Mouse (Mus musculus) CH12.LX (cell line): ENCODE results near the gene Ezh1. TPM values are rescaled to one million over a fixed set of nuclear protein-coding genes. Genes with fewer than 3 reads are reported as not detected.

Experiments used
- DNase-seq: peaks from one replicate; pipeline ENCODE4 v3.0.0-alpha.2; 2013; ENCODE audit errors: extremely low read depth
- H3K27ac ChIP-seq: 2 replicates; pipeline ENCODE4 v1.5.1; 2012; ENCODE audit warnings: low read depth, mild to moderate bottlenecking, control low read depth, moderate library complexity; ENCODE audit not compliant: insufficient read depth
- H3K27me3 ChIP-seq: replicated peaks from 2 replicates; pipeline ENCODE3; 2012; ENCODE audit warnings: inconsistent platforms
- H3K36me3 ChIP-seq, 2 experiments: replicated peaks in 1 of 2; 2 replicates each; pipeline versions ENCODE3 to v1.6.1; 2012; ENCODE audit warnings: inconsistent platforms in 1 of 2, low read length in 1 of 2, mild to moderate bottlenecking in 1 of 2, mixed read lengths in 1 of 2, moderate library complexity in 1 of 2; ENCODE audit not compliant: control insufficient read depth in 1 of 2, insufficient read depth in 1 of 2
- H3K4me1 ChIP-seq, 2 experiments: 2 replicates each; pipeline ENCODE4 v1.6.1; 2012; ENCODE audit warnings: inconsistent platforms in 1 of 2, moderate library complexity in 1 of 2; ENCODE audit not compliant: insufficient read depth in 2 of 2, control insufficient read depth in 1 of 2
- H3K4me2 ChIP-seq: 2 replicates; pipeline ENCODE4 v1.6.1; 2012; ENCODE audit warnings: low read depth, mild to moderate bottlenecking, control low read depth; ENCODE audit not compliant: poor library complexity, insufficient read depth, severe bottlenecking
- H3K4me3 ChIP-seq, 3 experiments: fragments of 150-350 bp in 1 of 3; sonication (generic) in 1 of 3; replicated peaks in 1 of 3; 2 replicates each; pipeline versions ENCODE3 to v1.5.1; 2011 to 2012; ENCODE audit warnings: low read depth in 2 of 3, low read length in 2 of 3, mild to moderate bottlenecking in 2 of 3, moderate library complexity in 2 of 3, control low read depth in 1 of 3, improper control_type of control experiment in 1 of 3, inconsistent platforms in 1 of 3, mixed read lengths in 1 of 3; ENCODE audit not compliant: poor library complexity in 1 of 3
- H3K79me2 ChIP-seq: replicated peaks from 2 replicates; pipeline ENCODE4 v1.6.1; 2012; ENCODE audit warnings: mild to moderate bottlenecking, moderate library complexity; ENCODE audit not compliant: control insufficient read depth, poor library complexity, insufficient read depth, severe bottlenecking; ENCODE audit errors: extremely low read depth
- H3K9ac ChIP-seq: 2 replicates; pipeline ENCODE4 v1.6.1; 2012; ENCODE audit warnings: low read depth, mild to moderate bottlenecking, control low read depth, moderate library complexity; ENCODE audit not compliant: insufficient read depth
- H3K9me3 ChIP-seq: replicated peaks from 2 replicates; pipeline ENCODE3; 2012; ENCODE audit warnings: low read length, inconsistent platforms, mixed read lengths
- BHLHE40 ChIP-seq: IDR thresholded peaks from 2 replicates; pipeline ENCODE4 v1.6.1; 2011; ENCODE audit warnings: mild to moderate bottlenecking, low read depth, low read length, improper control_type of control experiment
- CHD2 ChIP-seq: IDR thresholded peaks from 2 replicates; pipeline ENCODE4 v1.6.1; 2011; ENCODE audit warnings: low read length, improper control_type of control experiment
- CTCF ChIP-seq, 2 experiments: IDR thresholded peaks in 1 of 2; conservative IDR thresholded peaks in 1 of 2; 2 replicates each; pipeline ENCODE4 v1.5.1; 2011 to 2012; ENCODE audit warnings: low read depth in 2 of 2, low read length in 2 of 2, improper control_type of control experiment in 1 of 2, inconsistent platforms in 1 of 2, mild to moderate bottlenecking in 1 of 2, moderate library complexity in 1 of 2
- MAFK ChIP-seq: IDR thresholded peaks from 2 replicates; pipeline ENCODE4 v1.6.1; 2011; ENCODE audit warnings: low read length, improper control_type of control experiment; ENCODE audit not compliant: insufficient replicate concordance
- MAZ ChIP-seq: IDR thresholded peaks from 2 replicates; pipeline ENCODE4 v1.6.1; 2012; ENCODE audit warnings: low read depth, mild to moderate bottlenecking, inconsistent platforms, low read length, improper control_type of control experiment, moderate library complexity
- MXI1 ChIP-seq: IDR thresholded peaks from 2 replicates; pipeline ENCODE4 v1.6.1; 2011; ENCODE audit warnings: mild to moderate bottlenecking, low read depth, low read length, improper control_type of control experiment
- RAD21 ChIP-seq: IDR thresholded peaks from 2 replicates; pipeline ENCODE4 v1.6.1; 2011; ENCODE audit warnings: low read depth, mild to moderate bottlenecking, low read length, improper control_type of control experiment, moderate library complexity
- TBP ChIP-seq: conservative IDR thresholded peaks from 2 replicates; pipeline ENCODE4 v1.6.1; 2011; ENCODE audit warnings: low read depth, low read length, improper control_type of control experiment
- TCF12 ChIP-seq: IDR thresholded peaks from 2 replicates; pipeline ENCODE4 v1.6.1; 2014; ENCODE audit warnings: low read depth, mild to moderate bottlenecking, inconsistent platforms, low read length, improper control_type of control experiment
- UBTF ChIP-seq: IDR thresholded peaks from 2 replicates; pipeline ENCODE4 v1.6.1; 2012; ENCODE audit warnings: low read depth, mild to moderate bottlenecking, inconsistent platforms, low read length, improper control_type of control experiment, moderate library complexity
- USF2 ChIP-seq: conservative IDR thresholded peaks from 2 replicates; pipeline ENCODE4 v1.6.1; 2011; ENCODE audit warnings: low read depth, low read length, improper control_type of control experiment
- ZMIZ1 ChIP-seq: IDR thresholded peaks from 2 replicates; pipeline ENCODE4 v1.6.1; 2012; ENCODE audit warnings: low read depth, mild to moderate bottlenecking, inconsistent platforms, low read length, improper control_type of control experiment
- ZNF384 ChIP-seq: IDR thresholded peaks from 2 replicates; pipeline ENCODE4 v1.6.1; 2012; ENCODE audit warnings: low read depth, low read length, improper control_type of control experiment, inconsistent platforms
- dilution Hi-C: fragments of 300-500 bp; cut with MboI; formaldehyde crosslinking; loops from 2 replicates; pipeline ENCODE4 v1.14.3; 2020; ENCODE audit warnings: low sequenced_read_pairs; ENCODE audit not compliant: extremely low pct_unique_long_range_greater_than_20kb, extremely low pct_ligation_motif_present
- in situ Hi-C: fragments of 300-500 bp; cut with MboI; formaldehyde crosslinking; loops from 3 replicates; pipeline ENCODE4 v1.14.3; 2019; ENCODE audit warnings: low sequenced_read_pairs, low pct_ligation_motif_present, low pct_unique_long_range_greater_than_20kb, mixed read lengths
- polyA plus RNA-seq: library from polyadenylated mRNA; unstranded; fragments of >175 nt; gene quantifications from 2 replicates; pipeline ENCODE4 v1.2.1, GENCODE M21; 2012; ENCODE audit warnings: low read depth; ENCODE audit not compliant: insufficient read length
- total RNA-seq, 2 experiments: library from RNA; depleted of rRNA; stranded (reverse); fragments of 300-350 nt in 1 of 2; fragments of >200 nt in 1 of 2; gene quantifications; 2 replicates each; pipeline ENCODE4 v1.2.3; 2012 to 2014

The Ezh1 gene
- total and polyA plus RNA-seq, 3 experiments, result 8.7 to 15.3 (median 12.1) TPM

DNA sequence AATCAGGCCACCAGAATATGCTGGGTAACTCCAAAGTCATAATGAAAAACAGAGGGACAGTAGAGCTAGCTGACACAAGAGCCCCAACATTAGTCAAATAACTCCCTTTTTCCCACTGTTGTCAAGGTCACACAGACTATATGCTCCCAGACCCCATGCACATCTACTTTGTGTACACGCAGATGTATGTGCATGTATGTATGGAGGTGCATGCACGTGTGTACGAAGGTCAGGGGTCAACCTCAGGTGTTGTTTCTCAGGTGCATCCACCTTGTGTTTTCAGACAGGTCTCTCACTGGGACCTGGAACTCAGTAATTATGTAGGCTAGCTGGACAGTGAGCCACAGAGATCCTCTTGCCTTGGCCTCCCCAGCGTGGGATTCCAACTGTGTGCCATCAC is 40.8 kb downstream of the Ezh1 start:
- no peak overlapping the region for H3K27ac ChIP-seq
- DNase-seq, result no peak
- TF ChIP-seq UBTF (no peak), USF2 (no peak), CTCF (conservative IDR thresholded peaks at IDR 0.05 in 1 of 2, IDR thresholded peaks at IDR 0.05 in 1 of 2; ENCODE audit: low read depth in 2 of 2, low read length in 2 of 2) (no peak), TBP (no peak), ZNF384 (no peak), MXI1 (no peak)
- H3K9me3 ChIP-seq, result no peaks in the 10 kb centered on the region
- no peaks in the 10 kb centered on the region for H3K79me2 ChIP-seq
- H3K4me1 ChIP-seq, result peaks cover 0 to 9% of the 10 kb centered on the region in 2 experiments; a peak in 1 of 4 replicates
- in situ Hi-C loops (no loop called here), dilution Hi-C loops (no loop called here)
- H3K4me3 ChIP-seq, result no peak overlapping the region
- no peak overlapping the region for H3K9ac ChIP-seq
- H3K4me2 ChIP-seq, result no peak overlapping the region
- H3K36me3 ChIP-seq, result peaks cover 90 to 99% of the 10 kb centered on the region in 2 experiments
- H3K27me3 ChIP-seq, result no peaks in the 10 kb centered on the region

DNA sequence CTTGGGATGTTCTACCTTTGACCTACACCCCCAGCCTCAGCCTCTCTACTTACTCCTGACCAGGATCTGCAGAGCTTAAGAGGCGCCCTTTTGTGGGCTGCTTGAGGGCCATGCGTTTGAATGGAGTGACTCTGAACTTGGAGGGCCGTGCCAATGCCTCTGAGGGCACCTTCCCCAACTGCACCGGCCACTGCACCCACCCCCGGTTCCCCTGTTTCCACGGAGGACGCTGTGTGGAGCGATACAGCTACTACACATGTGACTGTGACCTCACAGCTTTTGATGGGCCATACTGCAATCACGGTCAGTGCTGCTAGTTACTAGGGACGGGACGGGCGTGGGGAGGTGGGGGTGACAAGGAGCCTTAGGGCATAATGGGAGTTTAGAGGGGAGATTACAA is 41.3 kb downstream of the Ezh1 start:
- H3K9me3 ChIP-seq, result no peaks in the 10 kb centered on the region
- H3K9ac ChIP-seq, result no peak overlapping the region
- dilution Hi-C loops, result no loop called here
- H3K4me1 ChIP-seq, result peaks cover 0 to 10% of the 10 kb centered on the region in 2 experiments; a peak in 1 of 4 replicates
- H3K27ac ChIP-seq, result no peak overlapping the region
- H3K36me3 ChIP-seq, result peaks cover 91 to 99% of the 10 kb centered on the region in 2 experiments
- no peak overlapping the region for H3K4me3 ChIP-seq
- H3K79me2 ChIP-seq, result no peaks in the 10 kb centered on the region
- TF ChIP-seq UBTF (no peak), ZMIZ1 (0 out of 2 replicates have a peak, but pooled peaks have one; percentile 27)
- H3K27me3 ChIP-seq, result no peaks in the 10 kb centered on the region
- in situ Hi-C loops, result loop anchor here (5.0 kb wide), 1 partner anchor 103 kb away; the partner anchor contains the start of gene Coasy
- no peak for DNase-seq
- no peak overlapping the region for H3K4me2 ChIP-seq

DNA sequence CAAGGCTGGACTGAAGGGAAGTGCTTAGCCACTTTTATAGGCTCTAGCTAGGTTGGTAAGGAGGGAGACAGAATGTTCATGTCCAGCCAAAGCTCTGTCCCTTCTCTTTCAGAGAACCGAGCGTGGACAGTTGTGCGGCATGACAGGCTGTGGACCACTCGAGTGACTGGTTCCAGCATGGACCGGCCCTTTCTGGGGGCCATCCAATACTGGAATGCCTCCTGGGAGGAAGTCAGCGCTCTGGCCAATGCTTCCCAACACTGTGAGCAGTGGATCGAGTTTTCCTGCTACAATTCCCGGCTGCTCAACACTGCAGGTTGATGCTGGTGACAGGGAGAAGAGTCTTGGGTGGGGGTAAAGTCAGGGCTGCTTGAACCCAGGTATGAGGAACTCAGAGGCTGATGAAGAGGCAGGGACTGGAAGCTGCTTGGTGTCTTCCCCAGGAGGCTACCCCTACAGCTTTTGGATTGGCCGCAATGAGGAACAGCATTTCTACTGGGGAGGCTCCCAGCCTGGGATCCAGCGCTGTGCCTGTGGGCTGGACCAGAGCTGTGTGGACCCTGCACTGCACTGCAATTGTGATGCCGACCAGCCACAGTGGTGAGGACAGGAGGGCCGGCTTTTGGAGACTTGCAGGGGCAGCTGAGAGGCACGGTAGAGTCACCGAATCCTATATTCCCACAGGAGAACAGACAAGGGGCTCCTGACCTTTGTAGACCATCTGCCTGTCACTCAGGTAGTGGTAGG is 43.3 kb downstream of the Ezh1 start:
- Histone ChIP-seq H3K4me2 (no peak overlapping the region), H3K4me1 (peaks cover 5 to 26% of the 10 kb centered on the region in 2 experiments), H3K9me3 (no peaks in the 10 kb centered on the region), H3K27ac (no peak overlapping the region), H3K9ac (no peak overlapping the region), H3K36me3 (peaks cover 73 to 98% of the 10 kb centered on the region in 2 experiments), H3K27me3 (no peaks in the 10 kb centered on the region), H3K4me3 (no peak overlapping the region), H3K79me2 (peaks cover 5% of the 10 kb centered on the region; the same call in 1 of the 2 replicates)
- no peak for DNase-seq
- dilution Hi-C loops (no loop called here), in situ Hi-C loops (loop anchor here (5.0 kb wide), 1 partner anchor 101 kb away; the partner anchor contains the start of gene Coasy)
- TF ChIP-seq MAZ, result no peak
- no peak for TF ChIP-seq UBTF
- no peak for TF ChIP-seq BHLHE40
- TF ChIP-seq RAD21, result no peak
- TF ChIP-seq CHD2, result no peak
- TF ChIP-seq TCF12, result no peak
- no peak for TF ChIP-seq MAFK
- no peak for TF ChIP-seq CTCF (conservative IDR thresholded peaks at IDR 0.05 in 1 of 2, IDR thresholded peaks at IDR 0.05 in 1 of 2; ENCODE audit: low read depth in 2 of 2, low read length in 2 of 2)
